In genomic region chr2:164765841-164766240, GRCm38 (mm10) we compare ENCODE assay signal across 30 mouse cellular contexts. TPM values are rescaled to one million over a fixed set of nuclear protein-coding genes. Genes with fewer than 3 reads are reported as not detected.
A peak's percentile ranks its signal among the peaks of the same experiment; 100 is the strongest.
DNase-seq lines count a peak whose midpoint lies in the region; ATAC-seq and TF ChIP-seq lines count a peak whose summit lies in the region.
"Had no signal": no experiment of that assay in that cellular context is flagged by ENCODE, and none has a peak within 500 bp of the region (broad histone marks: within the 10 kb centered on the region; RNA-seq: fewer than 3 reads in every experiment).

No protein-coding gene starts in this region.

- intact Hi-C loops in left cerebral cortex, adult 2 months (cut with DNase I), result no loop called here

- TF ChIP-seq CTCF in left cerebral cortex, adult 2 months (IDR thresholded peaks at IDR 0.05), result no peak

- H3K9me3 ChIP-seq in heart, embryonic 15.5 days (replicated peaks), result no peaks in the 10 kb centered on the region
- H3K9me3 ChIP-seq: embryonic facial prominence, embryonic 13.5 days; forebrain, embryonic 12.5 days; kidney, embryonic 15.5 days; midbrain, embryonic 15.5 days; neural tube, embryonic 12.5 days had no signal

- H3K4me1 ChIP-seq in heart, embryonic 15.5 days (replicated peaks), result peaks cover 16% of the 10 kb centered on the region

- 62% methylated on average over 3 of the region's 3 CpGs for WGBS in heart, embryonic 15.5 days

- no peaks in the 10 kb centered on the region for H3K27me3 ChIP-seq in heart, embryonic 15.5 days
- H3K27me3 ChIP-seq: embryonic facial prominence, embryonic 13.5 days; forebrain, embryonic 12.5 days; kidney, embryonic 15.5 days; midbrain, embryonic 15.5 days; neural tube, embryonic 12.5 days had no signal

- ATAC-seq in frontal cortex, adult (ENCODE audit: low TSS enrichment), result peak; percentile 77
- no peak for ATAC-seq in heart, embryonic 15.5 days (replicated peaks; ENCODE audit: insufficient number of reproducible peaks, insufficient read depth, low FRiP score, low read depth)
- ATAC-seq: activated CD4-positive, CD25-positive, alpha-beta regulatory T cell, adult 4 months; hindbrain, postnatal 0 days; intestine, embryonic 16.5 days; lung, postnatal 0 days; midbrain, embryonic 15.5 days had no signal

- no peak overlapping the region for H3K9ac ChIP-seq in heart, embryonic 15.5 days
- H3K9ac ChIP-seq: embryonic facial prominence, embryonic 13.5 days; forebrain, embryonic 12.5 days; kidney, embryonic 15.5 days; midbrain, embryonic 15.5 days; neural tube, embryonic 12.5 days had no signal

- peak overlapping the region; percentile 56 for H3K27ac ChIP-seq in heart, embryonic 15.5 days
- H3K27ac ChIP-seq in left cerebral cortex, adult 2 months, result peak overlapping the region; percentile 55
- H3K27ac ChIP-seq: embryonic facial prominence, embryonic 13.5 days; forebrain, embryonic 12.5 days; heart, adult 2 months; hindbrain, postnatal 0 days; kidney, embryonic 15.5 days; macrophage; midbrain, embryonic 15.5 days; neural tube, embryonic 12.5 days had no signal

- H3K36me3 ChIP-seq in heart, embryonic 15.5 days, result peaks cover 52% of the 10 kb centered on the region

- no peak overlapping the region for H3K4me2 ChIP-seq in heart, embryonic 15.5 days
- H3K4me2 ChIP-seq: embryonic facial prominence, embryonic 13.5 days; forebrain, embryonic 12.5 days; kidney, embryonic 15.5 days; midbrain, embryonic 15.5 days; neural tube, embryonic 12.5 days had no signal

- H3K4me3 ChIP-seq in heart, embryonic 15.5 days, result no peak overlapping the region
- no peak overlapping the region for H3K4me3 ChIP-seq in left cerebral cortex, adult 2 months
- H3K4me3 ChIP-seq: embryonic facial prominence, embryonic 13.5 days; erythroblast, embryonic 14.5 days; forebrain, embryonic 12.5 days; heart, adult 2 months; kidney, embryonic 15.5 days; midbrain, embryonic 15.5 days; neural tube, embryonic 12.5 days had no signal

- no peak for DNase-seq in frontal cortex, postnatal 14 days (ENCODE audit: low spot score in 2 of 2)
- no peak for DNase-seq in heart, adult 8-10 months (ENCODE audit: low spot score)
- DNase-seq in left cerebral cortex, adult 2 months (ENCODE audit: extremely low spot score in 1 of 2, low spot score in 2 of 2), result no peak
- DNase-seq in left cerebral cortex, adult 8-10 months (ENCODE audit: low spot score in 2 of 2), result no peak
- peak; percentile 83 for DNase-seq in brain, adult 2 months (ENCODE audit: low read depth, low spot score)
- no peak for DNase-seq in kidney, adult 8-10 months
- DNase-seq: adrenal gland, adult 8-10 months; cerebellum, adult 18-20 months; cerebellum, postnatal 14 days; embryo, embryonic 11 days; gastrocnemius, postnatal 36 days; heart, adult 2 months; kidney, postnatal 36 days; right cerebral cortex, postnatal 25 days; thymus, postnatal 14 days had no signal

RNA-seq across cellular contexts. Expression of gene Ube2c, which starts 3.9 kb away (rescaled TPM):
- polyA plus RNA-seq in heart, embryonic 15.5 days (2015; fragmentation: Nextera tagmentation; extraction: Ambion mirVana), result 377 and 382 TPM in 2 replicates
- total RNA-seq in heart, adult 8-10 months (2022), result 1 to 10 TPM in 2 of 4 experiments, under 1 TPM in 2; 0.47 to 2.7 (median 1.4) TPM
- total RNA-seq in left cerebral cortex, adult 2 months (2021), result under 1 TPM in 1 of 2 experiments, not detected in 1; 0.36 TPM
- under 1 TPM in 2 of 4 experiments, not detected in 2; 0.50 to 0.53 TPM for total RNA-seq in left cerebral cortex, adult 8-10 months (2022)

RNA-seq across cellular contexts. Expression of gene Tnnc2, which starts 13.9 kb away (rescaled TPM):
- 4.9 and 5.2 TPM in 2 replicates for polyA plus RNA-seq in heart, embryonic 15.5 days (2015; fragmentation: Nextera tagmentation; extraction: Ambion mirVana)
- total RNA-seq in heart, adult 8-10 months (2022), result 1 to 10 TPM; 2.9 to 7.2 (median 3.1) TPM
- total RNA-seq in left cerebral cortex, adult 2 months (2021), result 1 to 10 TPM in 1 of 2 experiments, not detected in 1; 1.1 TPM
- total RNA-seq in left cerebral cortex, adult 8-10 months (2022), result 1 to 10 TPM in 3 of 4 experiments, not detected in 1; 1.7 to 5.6 (median 4.5) TPM
- total RNA-seq: adrenal gland, adult 8-10 months; hindbrain, postnatal 0 days; layer of hippocampus, postnatal 10 days had no signal
- polyA plus RNA-seq: activated CD4-positive, CD25-positive, alpha-beta regulatory T cell, adult 4 months; erythroblast, embryonic 14.5 days; heart, adult 2 months; macrophage; midbrain, embryonic 15.5 days; spleen, adult 2 months had no signal

RNA-seq across cellular contexts. Expression of gene Snx21, which starts 19.8 kb away (rescaled TPM):
- 42.5 and 43.4 TPM in 2 replicates for polyA plus RNA-seq in heart, embryonic 15.5 days (2015; fragmentation: Nextera tagmentation; extraction: Ambion mirVana)
- 10 to 100 TPM; 23.1 to 24.9 (median 23.5) TPM for total RNA-seq in heart, adult 8-10 months (2022)
- 10 to 100 TPM; 54.4 to 57.2 TPM for total RNA-seq in left cerebral cortex, adult 2 months (2021)
- 10 to 100 TPM; 46.4 to 53.8 (median 51.0) TPM for total RNA-seq in left cerebral cortex, adult 8-10 months (2022)

RNA-seq across cellular contexts. Expression of gene Dnttip1, which starts 20.1 kb away (rescaled TPM):
- 51.0 and 51.4 TPM in 2 replicates for polyA plus RNA-seq in heart, embryonic 15.5 days (2015; fragmentation: Nextera tagmentation; extraction: Ambion mirVana)
- total RNA-seq in heart, adult 8-10 months (2022), result 10 to 100 TPM; 20.4 to 28.2 (median 26.9) TPM
- total RNA-seq in left cerebral cortex, adult 2 months (2021), result 10 to 100 TPM; 37.6 to 37.9 TPM
- 10 to 100 TPM; 32.2 to 38.7 (median 35.5) TPM for total RNA-seq in left cerebral cortex, adult 8-10 months (2022)

RNA-seq across cellular contexts. Expression of gene Wfdc3, which starts 20.1 kb away (rescaled TPM):
- polyA plus RNA-seq in heart, embryonic 15.5 days (2015; fragmentation: Nextera tagmentation; extraction: Ambion mirVana), result 0.74 and 0.77 TPM in 2 replicates
- under 1 TPM in 2 of 4 experiments, not detected in 2; 0.30 to 0.83 TPM for total RNA-seq in heart, adult 8-10 months (2022)
- 1 to 10 TPM; 1.4 to 1.6 TPM for total RNA-seq in left cerebral cortex, adult 2 months (2021)
- 1 to 10 TPM; 1.3 to 3.9 (median 2.1) TPM for total RNA-seq in left cerebral cortex, adult 8-10 months (2022)
- total RNA-seq: gastrocnemius, postnatal 36 days; heart, adult 2 months had no signal
- polyA plus RNA-seq: activated CD4-positive, CD25-positive, alpha-beta regulatory T cell, adult 4 months; macrophage had no signal
